Mouse (Mus musculus) G1E (cell line): ENCODE data around the gene Angptl7. TPM values are rescaled to one million over a fixed set of nuclear protein-coding genes. Genes with fewer than 3 reads are reported as not detected.

Source experiments
- ATAC-seq: 2 replicates; pipeline ENCODE4 v1.8.0; 2016; ENCODE audit warnings: mild to moderate bottlenecking; ENCODE audit not compliant: insufficient number of reproducible peaks, poor library complexity, low FRiP score, severe bottlenecking; ENCODE audit errors: extremely low read depth
- DNase-seq: peaks from one replicate; pipeline ENCODE4 v3.0.0; 2012; ENCODE audit warnings: low spot score
- H3K27me3 ChIP-seq: 2 replicates; pipeline ENCODE4 v1.6.1; 2012; ENCODE audit warnings: mild to moderate bottlenecking, low read length, inconsistent platforms; ENCODE audit not compliant: insufficient read depth
- H3K36me3 ChIP-seq: replicated peaks from 2 replicates; pipeline ENCODE3; 2012; ENCODE audit warnings: mild to moderate bottlenecking, inconsistent platforms
- H3K4me1 ChIP-seq: 2 replicates; pipeline ENCODE4 v1.6.1; 2012; ENCODE audit warnings: low read depth, low read length, inconsistent platforms, mixed read lengths; ENCODE audit not compliant: insufficient read depth
- H3K4me3 ChIP-seq: 2 replicates; pipeline ENCODE4 v1.5.1; 2012; ENCODE audit warnings: low read depth, mild to moderate bottlenecking, inconsistent platforms, low read length, moderate library complexity, mixed read lengths
- H3K9me3 ChIP-seq: replicated peaks from 2 replicates; pipeline ENCODE4 v1.6.1; 2012; ENCODE audit warnings: inconsistent platforms
- CTCF ChIP-seq: IDR thresholded peaks from 2 replicates; pipeline ENCODE4 v1.5.1; 2012; ENCODE audit warnings: low read depth, low read length, inconsistent platforms, mixed read lengths
- GATA1 ChIP-seq: IDR thresholded peaks from 2 replicates; pipeline ENCODE4 v1.6.1; 2012; ENCODE audit warnings: borderline replicate concordance, low read length, inconsistent platforms, mixed read lengths
- GATA2 ChIP-seq: IDR thresholded peaks from 2 replicates; pipeline ENCODE4 v1.6.1; 2012; ENCODE audit warnings: low read depth, low read length, inconsistent platforms, borderline replicate concordance
- POLR2AphosphoS5 ChIP-seq: IDR thresholded peaks from 2 replicates; pipeline ENCODE4 v1.6.1; 2012; ENCODE audit warnings: low read depth, low read length, inconsistent platforms; ENCODE audit not compliant: insufficient replicate concordance
- TAL1 ChIP-seq: conservative IDR thresholded peaks from 2 replicates; pipeline ENCODE4 v1.6.1; 2012; ENCODE audit warnings: low read depth, low read length, inconsistent platforms, mixed read lengths
- polyA plus RNA-seq: library from polyadenylated mRNA; stranded (reverse); fragments of >175 nt; gene quantifications from 2 replicates; pipeline ENCODE4 v1.2.3, GENCODE M21; 2012
- total RNA-seq, 2 experiments: library from RNA; stranded (forward) in 1 of 2; stranded (reverse) in 1 of 2; fragments of 200-1000 nt in 1 of 2; fragments of >200 nt in 1 of 2; fragmentation: Nextera tagmentation in 1 of 2; gene quantifications; 2 replicates each; pipeline ENCODE4 v1.2.3; 2014 to 2017

Gene Angptl7
- total and polyA plus RNA-seq, 3 experiments: 0.05 TPM; not detected in 2

- Histone ChIP-seq H3K4me3 (no peak overlapping the region), H3K27me3 (no peaks in the 10 kb centered on the region), H3K4me1 (no peaks in the 10 kb centered on the region), H3K36me3 (peaks cover 92% of the 10 kb centered on the region), H3K9me3 (no peaks in the 10 kb centered on the region)
- no peak for ATAC-seq
- TF ChIP-seq TAL1 (no peak), POLR2AphosphoS5 (no peak), CTCF (no peak), GATA1 (no peak), GATA2 (no peak)
- no peak for DNase-seq
Observed at GRCm38 (mm10) chr4:148480245-148480644, 20.0 kb downstream of the Angptl7 start.

- H3K9me3 ChIP-seq: no peaks in the 10 kb centered on the region
- no peaks in the 10 kb centered on the region for H3K4me1 ChIP-seq
- H3K4me3 ChIP-seq: no peak overlapping the region
- no peaks in the 10 kb centered on the region for H3K27me3 ChIP-seq
- H3K36me3 ChIP-seq: peaks cover 90% of the 10 kb centered on the region
- no peak for ATAC-seq
- TF ChIP-seq CTCF: no peak
- TF ChIP-seq GATA2: no peak
- TF ChIP-seq TAL1: no peak
- TF ChIP-seq GATA1: no peak
- TF ChIP-seq POLR2AphosphoS5: no peak
- no peak for DNase-seq
Observed at GRCm38 (mm10) chr4:148473496-148473895, 26.8 kb downstream of the Angptl7 start.

- Histone ChIP-seq H3K4me3 (no peak overlapping the region), H3K36me3 (peaks cover 92% of the 10 kb centered on the region), H3K27me3 (no peaks in the 10 kb centered on the region), H3K4me1 (no peaks in the 10 kb centered on the region), H3K9me3 (no peaks in the 10 kb centered on the region)
- TF ChIP-seq GATA1: no peak
- no peak for TF ChIP-seq TAL1
- TF ChIP-seq CTCF: no peak
- TF ChIP-seq GATA2: no peak
- no peak for TF ChIP-seq POLR2AphosphoS5
- DNase-seq (no peak), ATAC-seq (no peak)
Observed at GRCm38 (mm10) chr4:148472436-148473174, 27.7 kb downstream of the Angptl7 start.

- Histone ChIP-seq H3K36me3 (peaks cover 91% of the 10 kb centered on the region), H3K27me3 (no peaks in the 10 kb centered on the region), H3K9me3 (no peaks in the 10 kb centered on the region), H3K4me1 (no peaks in the 10 kb centered on the region), H3K4me3 (no peak overlapping the region)
- ATAC-seq (no peak), DNase-seq (no peak)
- TF ChIP-seq CTCF (no peak), GATA1 (no peak), TAL1 (no peak), GATA2 (no peak), POLR2AphosphoS5 (no peak)
Observed at GRCm38 (mm10) chr4:148471363-148471806, 28.9 kb downstream of the Angptl7 start.

GRCm38 (mm10) chr4:148469487-148470252 lies 30.6 kb downstream of the Angptl7 start:
- H3K27me3 ChIP-seq: no peaks in the 10 kb centered on the region
- H3K4me1 ChIP-seq: no peaks in the 10 kb centered on the region
- peaks cover 90% of the 10 kb centered on the region for H3K36me3 ChIP-seq
- DNase-seq (no peak), ATAC-seq (no peak)
- TF ChIP-seq GATA1: no peak
- no peak for TF ChIP-seq GATA2
- H3K4me3 ChIP-seq: no peak overlapping the region
- no peaks in the 10 kb centered on the region for H3K9me3 ChIP-seq

GRCm38 (mm10) chr4:148468396-148468795 lies 31.9 kb downstream of the Angptl7 start:
- Histone ChIP-seq H3K4me3 (no peak overlapping the region), H3K27me3 (no peaks in the 10 kb centered on the region), H3K36me3 (peaks cover 97% of the 10 kb centered on the region), H3K9me3 (no peaks in the 10 kb centered on the region), H3K4me1 (no peaks in the 10 kb centered on the region)
- DNase-seq (no peak), ATAC-seq (no peak)
- TF ChIP-seq TAL1 (no peak), GATA2 (no peak)
